Mouse (Mus musculus): ENCODE measurements around the gene Cartpt.
"Not testable (repeated sequence)": the region's sequence is repeated elsewhere in the genome, so short reads cannot be mapped to it uniquely, and the experiment has no call there.

Cartpt gene

GRCm38 (mm10) chr13:99900965-99901364, at the start of gene Cartpt:
TSS of gene Cartpt (minus strand) at chr13:99901091.
- DNase-seq (ENCODE audit: low spot score) = no peak

GRCm38 (mm10) chr13:99947417-99947816, 46.5 kb upstream of the Cartpt start:
- no peak for DNase-seq (ENCODE audit: low spot score)

GRCm38 (mm10) chr13:99943525-99943924, 42.6 kb upstream of the Cartpt start:
- DNase-seq (ENCODE audit: low spot score) = no peak

- peak; percentile 74 for DNase-seq (ENCODE audit: low spot score)
These were observed 39.7 kb upstream of the Cartpt start for GRCm38 (mm10) chr13:99940601-99941000.

- DNase-seq (ENCODE audit: low spot score) = no peak
These were observed 38.4 kb upstream of the Cartpt start for GRCm38 (mm10) chr13:99939320-99939671.

GRCm38 (mm10) chr13:99938606-99939319, 37.9 kb upstream of the Cartpt start:
- DNase-seq (ENCODE audit: low spot score) = no peak

- DNase-seq (ENCODE audit: low spot score) = no peak
These were observed 36.9 kb upstream of the Cartpt start for GRCm38 (mm10) chr13:99937741-99938140.

GRCm38 (mm10) chr13:99932406-99932805, 31.5 kb upstream of the Cartpt start:
- DNase-seq (ENCODE audit: low spot score) = no peak

GRCm38 (mm10) chr13:99931502-99931901, 30.6 kb upstream of the Cartpt start:
- no peak for DNase-seq (ENCODE audit: low spot score)

- peak; percentile 34 for DNase-seq (ENCODE audit: low spot score)
These were observed 25.4 kb upstream of the Cartpt start for GRCm38 (mm10) chr13:99926249-99926648.

- DNase-seq (ENCODE audit: low spot score) = no peak
These were observed 14.7 kb upstream of the Cartpt start for GRCm38 (mm10) chr13:99915632-99916031.

- peak; percentile 82 for DNase-seq (ENCODE audit: low spot score)
These were observed 366 bp downstream of the Cartpt start for GRCm38 (mm10) chr13:99900557-99900892.

GRCm38 (mm10) chr13:99899670-99900556, 978 bp downstream of the Cartpt start:
- peak; percentile 7 for DNase-seq (ENCODE audit: low spot score)

- DNase-seq (ENCODE audit: low spot score) = no peak
These were observed 2.1 kb downstream of the Cartpt start for GRCm38 (mm10) chr13:99898816-99899215.

- peak; percentile 14 for DNase-seq (ENCODE audit: low spot score)
These were observed 15.3 kb downstream of the Cartpt start for GRCm38 (mm10) chr13:99885636-99886035.

- not testable (repeated sequence) for DNase-seq (ENCODE audit: low spot score)
These were observed 19.1 kb downstream of the Cartpt start for GRCm38 (mm10) chr13:99881774-99882173.

- no peak for DNase-seq (ENCODE audit: low spot score)
These were observed 21.2 kb downstream of the Cartpt start for GRCm38 (mm10) chr13:99879696-99880095.

- no peak for DNase-seq (ENCODE audit: low spot score)
These were observed 28.8 kb downstream of the Cartpt start for GRCm38 (mm10) chr13:99872059-99872458.

GRCm38 (mm10) chr13:99868438-99868837, 32.5 kb downstream of the Cartpt start:
- no peak for DNase-seq (ENCODE audit: low spot score)

GRCm38 (mm10) chr13:99864331-99864730, 36.6 kb downstream of the Cartpt start:
- DNase-seq (ENCODE audit: low spot score) = no peak

GRCm38 (mm10) chr13:99860670-99861069, 40.2 kb downstream of the Cartpt start:
- no peak for DNase-seq (ENCODE audit: low spot score)

- DNase-seq (ENCODE audit: low spot score) = peak; percentile 84
These were observed 41.8 kb downstream of the Cartpt start for GRCm38 (mm10) chr13:99859082-99859481.

GRCm38 (mm10) chr13:99857879-99858278, 43.0 kb downstream of the Cartpt start:
- DNase-seq (ENCODE audit: low spot score) = no peak
